Mouse (Mus musculus) kidney, adult 2 months (tissue): ENCODE measurements around the gene Pdp2. TPM values are rescaled to one million over a fixed set of nuclear protein-coding genes. Genes with fewer than 3 reads are reported as not detected.
"Not testable (repeated sequence)": the region's sequence is repeated elsewhere in the genome, so short reads cannot be mapped to it uniquely, and the experiment has no call there.

Experiments used
- DNase-seq: peaks from one replicate; pipeline ENCODE4 v3.0.0; 2021
- H3K27ac ChIP-seq: fragments of 200-500 bp; 2 replicates; pipeline ENCODE4 v1.5.1; 2012; ENCODE audit warnings: low read depth, low read length, control low read depth, inconsistent platforms; ENCODE audit not compliant: insufficient read depth
- H3K27me3 ChIP-seq: fragments of 200-500 bp; replicated peaks from 2 replicates; pipeline ENCODE4 v1.6.1; 2012; ENCODE audit warnings: mild to moderate bottlenecking, moderate library complexity, low read length, inconsistent platforms; ENCODE audit not compliant: control insufficient read depth, insufficient read depth
- H3K36me3 ChIP-seq: fragments of 200-500 bp; 2 replicates; pipeline ENCODE4 v1.6.1; 2012; ENCODE audit warnings: mild to moderate bottlenecking, moderate library complexity, low read length, inconsistent platforms; ENCODE audit not compliant: control insufficient read depth, insufficient read depth
- H3K4me1 ChIP-seq: fragments of 200-500 bp; 2 replicates; pipeline ENCODE4 v1.6.1; 2011; ENCODE audit warnings: low read length; ENCODE audit not compliant: control insufficient read depth, insufficient read depth
- H3K4me3 ChIP-seq: fragments of 200-500 bp; 2 replicates; pipeline ENCODE4 v1.5.1; 2011; ENCODE audit warnings: mild to moderate bottlenecking, low read depth, low read length, control low read depth; ENCODE audit not compliant: insufficient read depth
- CTCF ChIP-seq: fragments of 200-500 bp; conservative IDR thresholded peaks from 2 replicates; pipeline ENCODE4 v1.5.1; 2011; ENCODE audit warnings: low read depth, mild to moderate bottlenecking, control low read depth, low read length, moderate library complexity, mixed read lengths; ENCODE audit not compliant: insufficient read depth, insufficient read length
- WGBS: fragments of 180-500 bp; shearing (Covaris S2); methylation state at CpG from one replicate; pipeline ENCODE4 v1.1.7; 2018; 5-methylcytosine and 5-hydroxymethylcytosine counted together
- polyA plus RNA-seq: library from polyadenylated mRNA; depleted of rRNA; stranded (reverse); fragments of >200 nt; gene quantifications from 2 replicates; pipeline ENCODE4 v1.2.3, GENCODE M21; 2012; rRNA removed

Pdp2 gene
- polyA plus RNA-seq, 1 experiment = 29.2 TPM

- 64% methylated on average over 3 of the region's 3 CpGs for WGBS
- H3K27ac ChIP-seq, DNase-seq, H3K27me3 ChIP-seq, H3K36me3 ChIP-seq, H3K4me3 ChIP-seq: not testable (repeated sequence)
- peaks cover 16% of the 10 kb centered on the region for H3K4me1 ChIP-seq
- TF ChIP-seq CTCF = peak; percentile 24; the same call in 1 of the 2 replicates
These were observed 52.9 kb downstream of the Pdp2 start for GRCm38 (mm10) chr8:104644187-104644586.

Other genes starting within 250 kb of the Pdp2 start
- 31.4 and 32.4 TPM in 2 replicates for gene Cmtm4, start 195.6 kb upstream of the Pdp2 start, polyA plus RNA-seq
- gene Dync1li2, start 148.4 kb upstream of the Pdp2 start, polyA plus RNA-seq = 14.7 and 20.3 TPM in 2 replicates
- gene Terb1, start 81.5 kb upstream of the Pdp2 start, polyA plus RNA-seq = 0.05 TPM in 1 of 2 replicates, not detected in the other
- 9.7 and 12.7 TPM in 2 replicates for gene Nae1, start 56.8 kb upstream of the Pdp2 start, polyA plus RNA-seq
- 7.5 and 8.0 TPM in 2 replicates for gene Car7, start 56.8 kb upstream of the Pdp2 start, polyA plus RNA-seq
- 1,103 and 1,106 TPM in 2 replicates for gene Cdh16, start 32.9 kb downstream of the Pdp2 start, polyA plus RNA-seq
- 5.0 and 5.8 TPM in 2 replicates for gene Rrad, start 39.9 kb downstream of the Pdp2 start, polyA plus RNA-seq
- gene Ciao2b, start 50.5 kb downstream of the Pdp2 start, polyA plus RNA-seq = 46.5 and 57.7 TPM in 2 replicates
- gene Ces2a, start 142.6 kb downstream of the Pdp2 start, polyA plus RNA-seq = 0.05 TPM in 1 of 2 replicates, not detected in the other
- gene Ces2b, start 240.1 kb downstream of the Pdp2 start, polyA plus RNA-seq = 5.4 and 7.8 TPM in 2 replicates